21 mouse cellular contexts compared by ENCODE assay signal in genomic region chr5:148765993-148766392, GRCm38 (mm10).
"Had no signal": no experiment of that assay in that cellular context is flagged by ENCODE, and none has a peak within 500 bp of the region (broad histone marks: within the 10 kb centered on the region; RNA-seq: fewer than 3 reads in every experiment).

No protein-coding gene starts in this region.

- H3K27me3 ChIP-seq: kidney, embryonic 15.5 days had no signal

- H3K36me3 ChIP-seq: kidney, embryonic 15.5 days; liver, embryonic 13.5 days had no signal

- H3K9ac ChIP-seq: kidney, embryonic 15.5 days; liver, embryonic 13.5 days had no signal

- H3K4me2 ChIP-seq: kidney, embryonic 15.5 days; liver, embryonic 13.5 days; midbrain, embryonic 11.5 days had no signal

- H3K27ac ChIP-seq: kidney, embryonic 15.5 days; layer of hippocampus, adult 2 months; left cerebral cortex, adult 2 months; liver, embryonic 13.5 days had no signal

- H3K9me3 ChIP-seq: kidney, embryonic 15.5 days; liver, embryonic 13.5 days had no signal

- DNase-seq: kidney, adult 11 months; kidney, adult 8-10 months; kidney, postnatal 10 days; kidney, postnatal 4 days; layer of hippocampus, postnatal 36 days; liver, embryonic 13.5 days; lung, adult 2 months; lung, postnatal 14 days; lung, postnatal 4 days; midbrain, embryonic 14.5 days; right cerebral cortex, adult 18-20 months; right cerebral cortex, postnatal 14 days; right cerebral cortex, postnatal 4 days; spleen, adult 18-20 months; thymus, adult 18-20 months; thymus, postnatal 14 days; thymus, postnatal 4 days had no signal

- H3K4me3 ChIP-seq: kidney, embryonic 15.5 days; layer of hippocampus, adult 2 months; left cerebral cortex, adult 2 months; liver, embryonic 13.5 days had no signal
